Mouse (Mus musculus) forebrain, postnatal 0 days (tissue): ENCODE data around the gene Sf3b3. TPM values are rescaled to one million over a fixed set of nuclear protein-coding genes. Genes with fewer than 3 reads are reported as not detected.

ENCODE experiments used
- ATAC-seq: fragments of 200-750 bp; cut with Nextera tagmentation; 2 replicates; pipeline ENCODE4 v1.8.0; 2017; ENCODE audit warnings: mild to moderate bottlenecking, moderate library complexity
- DNase-seq: peaks from one replicate; pipeline ENCODE4 v3.0.0-alpha.2; 2015
- H3K27ac ChIP-seq: fragments of 300-500 bp; sonication (generic); 2 replicates; pipeline ENCODE4 v1.5.1; 2014; ENCODE audit warnings: low read depth, mild to moderate bottlenecking, antibody characterized with exemption, low read length, moderate library complexity, mixed read lengths
- H3K27me3 ChIP-seq: fragments of 300-500 bp; sonication (generic); 2 replicates; pipeline ENCODE4 v1.6.1; 2014; ENCODE audit warnings: mild to moderate bottlenecking, low read length, mixed read lengths; ENCODE audit not compliant: insufficient read depth
- H3K36me3 ChIP-seq: fragments of 300-500 bp; sonication (generic); 2 replicates; pipeline ENCODE4 v1.6.1; 2014; ENCODE audit warnings: mild to moderate bottlenecking, moderate library complexity; ENCODE audit not compliant: insufficient read depth
- H3K4me1 ChIP-seq: fragments of 300-500 bp; sonication (generic); 2 replicates; pipeline ENCODE4 v1.6.1; 2014; ENCODE audit warnings: antibody characterized with exemption; ENCODE audit not compliant: insufficient read depth
- H3K4me2 ChIP-seq: fragments of 300-500 bp; sonication (generic); 2 replicates; pipeline ENCODE4 v1.6.1; 2014; ENCODE audit warnings: low read depth, mild to moderate bottlenecking, moderate library complexity
- H3K4me3 ChIP-seq: fragments of 300-500 bp; sonication (generic); 2 replicates; pipeline ENCODE4 v1.5.1; 2014; ENCODE audit warnings: low read depth, low read length, mixed read lengths
- H3K9ac ChIP-seq: fragments of 300-500 bp; sonication (generic); 2 replicates; pipeline ENCODE4 v1.6.1; 2014; ENCODE audit warnings: mild to moderate bottlenecking
- H3K9me3 ChIP-seq: fragments of 300-500 bp; sonication (generic); 2 replicates; pipeline ENCODE4 v1.6.1; 2016; ENCODE audit warnings: low read length
- CTCF ChIP-seq: sonication (generic); IDR thresholded peaks from 2 replicates; pipeline ENCODE4 v1.5.1; 2016; ENCODE audit warnings: antibody characterized with exemption, control low read depth, low read depth
- WGBS: fragments of 180-500 bp; shearing (Covaris S2); extraction: QIAGEN DNeasy Blood & Tissue Kit; methylation state at CpG from one replicate; pipeline ENCODE4 v1.1.7; 2014; 5-methylcytosine and 5-hydroxymethylcytosine counted together
- polyA plus RNA-seq: library from polyadenylated mRNA; unstranded; fragments of >200 nt; fragmentation: Nextera tagmentation; extraction: Ambion mirVana; gene quantifications from 2 replicates; pipeline ENCODE4 v1.2.1, GENCODE M21; 2015
- total RNA-seq: library from RNA; depleted of rRNA; stranded (reverse); fragments of >200 nt; gene quantifications from 2 replicates; pipeline ENCODE4 v1.2.3, GENCODE M21; 2014

The Sf3b3 gene
- total and polyA plus RNA-seq, 2 experiments from 2014 or later: 64.8 to 99.2 TPM

GRCm38 (mm10) chr8:110794363-110794965, 52.1 kb downstream of the Sf3b3 start:
- H3K4me1 ChIP-seq: no peaks in the 10 kb centered on the region
- H3K27ac ChIP-seq: no peak overlapping the region
- DNase-seq (no peak), ATAC-seq (no peak)
- H3K9ac ChIP-seq: no peak overlapping the region
- TF ChIP-seq CTCF: no peak
- H3K9me3 ChIP-seq: no peaks in the 10 kb centered on the region
- H3K27me3 ChIP-seq: no peaks in the 10 kb centered on the region
- no peaks in the 10 kb centered on the region for H3K36me3 ChIP-seq
- H3K4me2 ChIP-seq: no peak overlapping the region
- H3K4me3 ChIP-seq: no peak overlapping the region
- WGBS: 88% methylated on average over 7 of the region's 7 CpGs

- DNase-seq (no peak), ATAC-seq (no peak)
- no peak overlapping the region for H3K4me2 ChIP-seq
- H3K36me3 ChIP-seq: no peaks in the 10 kb centered on the region
- no peak overlapping the region for H3K27ac ChIP-seq
- WGBS: 94% methylated on average over 9 of the region's 9 CpGs
- no peak for TF ChIP-seq CTCF
- H3K4me1 ChIP-seq: no peaks in the 10 kb centered on the region
- H3K9me3 ChIP-seq: no peaks in the 10 kb centered on the region
- H3K4me3 ChIP-seq: no peak overlapping the region
- H3K27me3 ChIP-seq: no peaks in the 10 kb centered on the region
- H3K9ac ChIP-seq: no peak overlapping the region
Measured at GRCm38 (mm10) chr8:110793936-110794335, 52.7 kb downstream of the Sf3b3 start.

GRCm38 (mm10) chr8:110793511-110793910, 53.1 kb downstream of the Sf3b3 start:
- DNase-seq: no peak
- no peaks in the 10 kb centered on the region for H3K9me3 ChIP-seq
- H3K4me3 ChIP-seq: no peak overlapping the region
- ATAC-seq: no peak
- H3K27ac ChIP-seq: no peak overlapping the region
- 63% methylated on average over 9 of the region's 9 CpGs for WGBS
- H3K27me3 ChIP-seq: no peaks in the 10 kb centered on the region
- no peak overlapping the region for H3K4me2 ChIP-seq
- no peak for TF ChIP-seq CTCF
- no peaks in the 10 kb centered on the region for H3K36me3 ChIP-seq
- no peaks in the 10 kb centered on the region for H3K4me1 ChIP-seq
- H3K9ac ChIP-seq: no peak overlapping the region

DNA sequence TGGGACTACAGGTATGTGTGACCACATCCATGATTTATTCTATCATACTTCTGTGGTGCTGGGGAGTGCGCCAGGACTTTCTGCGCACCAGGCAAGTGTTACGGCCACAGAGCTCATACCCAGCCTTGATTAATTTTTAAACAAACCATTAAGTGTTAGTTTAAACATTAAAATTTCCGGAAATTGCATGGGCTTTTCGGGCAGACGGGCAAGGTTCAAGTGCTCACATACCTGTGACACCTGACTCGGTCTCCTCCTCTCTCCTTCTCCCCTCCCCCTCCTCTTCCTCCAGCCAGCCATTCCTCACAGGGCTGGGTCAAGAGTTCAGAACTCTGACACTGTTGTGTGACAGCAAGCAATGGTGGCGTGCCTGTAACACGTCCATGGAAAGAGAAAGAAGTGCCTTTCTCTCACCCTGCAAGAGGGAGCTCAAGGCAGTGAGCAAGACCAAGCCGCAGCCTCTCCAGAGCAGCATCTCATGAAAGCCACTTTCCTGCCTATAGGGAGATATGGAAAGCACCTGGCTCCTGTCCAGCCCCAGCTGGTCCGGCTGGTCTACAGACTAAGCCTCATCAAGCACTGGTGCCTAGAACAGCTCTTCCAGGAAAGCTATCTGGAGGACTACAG, 53.9 kb downstream of the Sf3b3 start:
- Histone ChIP-seq H3K27ac (no peak overlapping the region), H3K36me3 (no peaks in the 10 kb centered on the region), H3K9ac (no peak overlapping the region), H3K4me2 (no peak overlapping the region), H3K27me3 (no peaks in the 10 kb centered on the region), H3K4me3 (no peak overlapping the region), H3K4me1 (no peaks in the 10 kb centered on the region), H3K9me3 (no peaks in the 10 kb centered on the region)
- ATAC-seq (peak; percentile 50), DNase-seq (peak; percentile 18)
- no peak for TF ChIP-seq CTCF
- 77% methylated on average over 11 of the region's 11 CpGs for WGBS

DNA sequence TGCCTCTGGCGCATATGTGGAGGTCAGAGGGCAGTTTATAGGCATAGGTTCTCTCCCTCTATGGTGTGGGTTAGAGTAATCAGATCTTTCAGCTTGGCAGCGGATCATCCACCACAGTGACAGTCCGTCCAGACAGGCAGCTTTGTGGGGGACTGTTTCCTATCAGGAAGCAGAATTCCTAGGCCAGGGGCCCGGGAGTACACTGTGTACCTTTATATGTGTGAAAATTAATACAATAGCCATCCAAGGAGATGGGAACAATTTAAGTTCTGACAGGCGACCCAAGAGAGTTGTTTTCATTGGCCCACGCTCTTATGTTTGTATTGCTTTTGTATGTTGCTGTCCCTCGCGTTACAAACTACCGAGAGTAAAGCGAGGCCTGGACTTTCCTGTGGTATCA, 55.4 kb downstream of the Sf3b3 start:
- TF ChIP-seq CTCF: no peak
- H3K9me3 ChIP-seq: no peaks in the 10 kb centered on the region
- no peaks in the 10 kb centered on the region for H3K36me3 ChIP-seq
- DNase-seq (no peak), ATAC-seq (no peak)
- no peaks in the 10 kb centered on the region for H3K27me3 ChIP-seq
- H3K4me1 ChIP-seq: no peaks in the 10 kb centered on the region
- WGBS: 79% methylated on average over 10 of the region's 10 CpGs
- no peak overlapping the region for H3K4me2 ChIP-seq
- H3K27ac ChIP-seq: no peak overlapping the region
- H3K9ac ChIP-seq: no peak overlapping the region
- no peak overlapping the region for H3K4me3 ChIP-seq

DNA sequence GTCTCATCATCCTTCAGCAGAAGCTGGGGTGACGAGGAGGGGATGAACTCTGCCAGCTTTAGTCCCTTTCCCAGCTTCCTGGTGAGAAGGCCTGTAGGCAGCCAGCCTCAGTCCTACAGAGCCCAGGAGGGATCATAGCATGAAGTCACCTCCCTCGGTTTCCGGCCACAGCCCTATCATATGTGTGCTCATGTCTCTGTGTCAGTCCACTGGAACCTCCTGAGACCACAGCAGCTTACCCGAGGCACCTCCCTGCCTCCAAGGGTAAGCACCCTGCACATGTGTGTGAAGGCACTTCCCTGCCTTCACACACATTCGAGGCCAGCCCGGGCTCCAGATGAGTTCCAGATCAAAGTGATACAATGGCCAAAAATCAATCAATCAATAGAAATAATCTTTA, 56.3 kb downstream of the Sf3b3 start:
- 78% methylated on average over 6 of the region's 6 CpGs for WGBS
- Histone ChIP-seq H3K4me3 (no peak overlapping the region), H3K27me3 (no peaks in the 10 kb centered on the region), H3K9me3 (no peaks in the 10 kb centered on the region), H3K4me1 (no peaks in the 10 kb centered on the region), H3K36me3 (no peaks in the 10 kb centered on the region), H3K9ac (no peak overlapping the region), H3K27ac (no peak overlapping the region), H3K4me2 (no peak overlapping the region)
- TF ChIP-seq CTCF: no peak
- DNase-seq (no peak), ATAC-seq (no peak)

DNA sequence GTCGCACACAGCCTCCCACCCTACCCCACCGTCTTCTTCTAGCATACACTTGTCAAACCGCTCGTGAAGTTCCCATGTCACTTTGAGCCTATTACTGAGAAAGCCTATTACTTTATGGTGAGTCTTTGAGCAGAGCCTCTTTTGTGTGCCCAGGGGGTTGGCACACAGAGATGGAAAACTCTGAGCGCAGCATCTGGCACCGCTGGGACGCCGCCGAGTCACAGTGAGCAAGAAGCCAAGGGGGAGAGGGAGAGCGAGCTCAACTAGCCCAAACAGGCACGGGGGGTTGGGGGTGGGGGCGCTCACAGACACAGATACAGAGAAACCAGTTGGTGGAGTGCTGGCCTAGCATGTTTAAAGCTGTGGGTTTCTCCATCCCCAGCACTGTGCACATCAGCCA, 57.0 kb downstream of the Sf3b3 start:
- Histone ChIP-seq H3K27me3 (no peaks in the 10 kb centered on the region), H3K4me1 (no peaks in the 10 kb centered on the region), H3K9ac (no peak overlapping the region), H3K9me3 (no peaks in the 10 kb centered on the region), H3K36me3 (no peaks in the 10 kb centered on the region), H3K4me3 (no peak overlapping the region), H3K4me2 (no peak overlapping the region), H3K27ac (no peak overlapping the region)
- ATAC-seq: no peak
- no peak for TF ChIP-seq CTCF
- 46% methylated on average over 12 of the region's 12 CpGs for WGBS
- no peak for DNase-seq
